Mouse (Mus musculus): ENCODE data around the gene Mfap3l. TPM values are rescaled to one million over a fixed set of nuclear protein-coding genes. Genes with fewer than 3 reads are reported as not detected.

Gene Mfap3l
- polyA plus RNA-seq, 1 experiment from 2014 or later = 1.4 TPM

DNA sequence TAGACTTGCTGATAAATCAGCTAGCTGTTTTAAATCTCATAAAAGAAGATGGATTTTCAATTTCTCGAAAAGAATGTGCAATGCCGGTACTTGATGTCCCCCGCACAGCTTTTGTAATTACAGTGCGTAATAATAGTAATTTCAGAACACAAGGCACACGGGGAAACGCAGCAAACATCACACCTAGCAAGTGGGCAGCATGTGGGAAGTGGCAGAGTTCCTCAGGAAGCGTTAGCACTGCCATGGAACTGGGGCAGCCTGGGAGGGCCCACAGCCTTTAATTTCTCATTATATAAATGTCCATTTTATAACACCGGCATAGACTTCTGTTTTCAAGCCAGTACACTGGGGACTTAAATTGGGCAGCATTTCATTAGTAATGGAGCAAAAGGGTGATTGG is 27.1 kb downstream of the Mfap3l start:
- Histone ChIP-seq H3K36me3 (ENCODE audit: control insufficient read depth, insufficient read depth, low read length) (no peaks in the 10 kb centered on the region), H3K27ac (ENCODE audit: low read depth, low read length) (no peak overlapping the region), H3K9ac (ENCODE audit: low read depth, low read length) (no peak overlapping the region), H3K4me3 (ENCODE audit: low read depth, low read length) (no peak overlapping the region), H3K27me3 (ENCODE audit: control insufficient read depth, insufficient read depth, low read length) (no peaks in the 10 kb centered on the region), H3K9me3 (replicated peaks; ENCODE audit: control insufficient read depth, low read length) (no peaks in the 10 kb centered on the region), H3K4me1 (ENCODE audit: control insufficient read depth, insufficient read depth, low read length) (no peaks in the 10 kb centered on the region), H3K4me2 (no peak overlapping the region)
- no peak for ATAC-seq (replicated peaks; ENCODE audit: insufficient number of reproducible peaks, low FRiP score, low TSS enrichment)
- WGBS (ENCODE audit: insufficient replicate concordance) = 84% methylated on average over 8 of the region's 8 CpGs

DNA sequence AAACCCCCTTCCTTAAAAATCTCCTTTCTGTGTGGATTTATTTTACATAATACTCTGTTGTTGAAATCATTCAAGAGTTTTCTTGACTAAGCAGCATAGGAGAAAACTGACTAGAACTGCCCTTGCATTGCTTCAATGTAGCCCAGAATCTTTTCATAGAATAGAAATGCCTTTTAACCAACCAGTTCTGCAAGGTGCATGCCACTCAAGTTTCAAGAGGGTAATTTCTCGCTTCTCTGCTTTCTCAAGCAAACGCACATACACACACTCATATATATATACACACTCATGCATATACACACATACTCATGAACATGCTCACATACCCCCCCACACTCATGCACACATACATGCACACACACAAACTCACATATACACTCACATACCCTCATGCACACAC is 28.6 kb downstream of the Mfap3l start:
- H3K36me3 ChIP-seq (ENCODE audit: control insufficient read depth, insufficient read depth, low read length) = no peaks in the 10 kb centered on the region
- 87% methylated on average over 2 of the region's 2 CpGs for WGBS (ENCODE audit: insufficient replicate concordance)
- no peaks in the 10 kb centered on the region for H3K27me3 ChIP-seq (ENCODE audit: control insufficient read depth, insufficient read depth, low read length)
- H3K4me1 ChIP-seq (ENCODE audit: control insufficient read depth, insufficient read depth, low read length) = no peaks in the 10 kb centered on the region
- no peak overlapping the region for H3K9ac ChIP-seq (ENCODE audit: low read depth, low read length)
- H3K27ac ChIP-seq (ENCODE audit: low read depth, low read length) = no peak overlapping the region
- H3K9me3 ChIP-seq (replicated peaks; ENCODE audit: control insufficient read depth, low read length) = no peaks in the 10 kb centered on the region
- no peak overlapping the region for H3K4me3 ChIP-seq (ENCODE audit: low read depth, low read length)
- no peak for ATAC-seq (replicated peaks; ENCODE audit: insufficient number of reproducible peaks, low FRiP score, low TSS enrichment)
- no peak overlapping the region for H3K4me2 ChIP-seq

GRCm38 (mm10) chr8:60663552-60663951 is 30.9 kb downstream of the Mfap3l start:
- no peak overlapping the region for H3K9ac ChIP-seq (ENCODE audit: low read depth, low read length)
- no peaks in the 10 kb centered on the region for H3K27me3 ChIP-seq (ENCODE audit: control insufficient read depth, insufficient read depth, low read length)
- no peak overlapping the region for H3K4me2 ChIP-seq
- H3K9me3 ChIP-seq (replicated peaks; ENCODE audit: control insufficient read depth, low read length) = no peaks in the 10 kb centered on the region
- H3K4me1 ChIP-seq (ENCODE audit: control insufficient read depth, insufficient read depth, low read length) = no peaks in the 10 kb centered on the region
- H3K36me3 ChIP-seq (ENCODE audit: control insufficient read depth, insufficient read depth, low read length) = no peaks in the 10 kb centered on the region
- no peak for ATAC-seq (replicated peaks; ENCODE audit: insufficient number of reproducible peaks, low FRiP score, low TSS enrichment)
- H3K4me3 ChIP-seq (ENCODE audit: low read depth, low read length) = no peak overlapping the region
- no peak overlapping the region for H3K27ac ChIP-seq (ENCODE audit: low read depth, low read length)
- WGBS (ENCODE audit: insufficient replicate concordance) = 42% methylated on average over 5 of the region's 5 CpGs

GRCm38 (mm10) chr8:60665821-60666220 is 33.2 kb downstream of the Mfap3l start:
- Histone ChIP-seq H3K4me1 (ENCODE audit: control insufficient read depth, insufficient read depth, low read length) (no peaks in the 10 kb centered on the region), H3K9me3 (replicated peaks; ENCODE audit: control insufficient read depth, low read length) (no peaks in the 10 kb centered on the region), H3K36me3 (ENCODE audit: control insufficient read depth, insufficient read depth, low read length) (no peaks in the 10 kb centered on the region), H3K4me3 (ENCODE audit: low read depth, low read length) (no peak overlapping the region), H3K4me2 (no peak overlapping the region), H3K9ac (ENCODE audit: low read depth, low read length) (no peak overlapping the region), H3K27me3 (ENCODE audit: control insufficient read depth, insufficient read depth, low read length) (no peaks in the 10 kb centered on the region), H3K27ac (ENCODE audit: low read depth, low read length) (no peak overlapping the region)
- no peak for ATAC-seq (replicated peaks; ENCODE audit: insufficient number of reproducible peaks, low FRiP score, low TSS enrichment)
- WGBS (ENCODE audit: insufficient replicate concordance) = 77% methylated on average over 4 of the region's 4 CpGs

- H3K4me1 ChIP-seq (ENCODE audit: control insufficient read depth, insufficient read depth, low read length) = no peaks in the 10 kb centered on the region
- H3K36me3 ChIP-seq (ENCODE audit: control insufficient read depth, insufficient read depth, low read length) = no peaks in the 10 kb centered on the region
- no peak overlapping the region for H3K9ac ChIP-seq (ENCODE audit: low read depth, low read length)
- H3K4me2 ChIP-seq = no peak overlapping the region
- ATAC-seq (replicated peaks; ENCODE audit: insufficient number of reproducible peaks, low FRiP score, low TSS enrichment) = no peak
- H3K4me3 ChIP-seq (ENCODE audit: low read depth, low read length) = no peak overlapping the region
- H3K9me3 ChIP-seq (replicated peaks; ENCODE audit: control insufficient read depth, low read length) = no peaks in the 10 kb centered on the region
- no peak overlapping the region for H3K27ac ChIP-seq (ENCODE audit: low read depth, low read length)
- WGBS (ENCODE audit: insufficient replicate concordance) = 72% methylated on average over 3 of the region's 3 CpGs
- no peaks in the 10 kb centered on the region for H3K27me3 ChIP-seq (ENCODE audit: control insufficient read depth, insufficient read depth, low read length)
These were observed 34.2 kb downstream of the Mfap3l start for GRCm38 (mm10) chr8:60666852-60667251.

DNA sequence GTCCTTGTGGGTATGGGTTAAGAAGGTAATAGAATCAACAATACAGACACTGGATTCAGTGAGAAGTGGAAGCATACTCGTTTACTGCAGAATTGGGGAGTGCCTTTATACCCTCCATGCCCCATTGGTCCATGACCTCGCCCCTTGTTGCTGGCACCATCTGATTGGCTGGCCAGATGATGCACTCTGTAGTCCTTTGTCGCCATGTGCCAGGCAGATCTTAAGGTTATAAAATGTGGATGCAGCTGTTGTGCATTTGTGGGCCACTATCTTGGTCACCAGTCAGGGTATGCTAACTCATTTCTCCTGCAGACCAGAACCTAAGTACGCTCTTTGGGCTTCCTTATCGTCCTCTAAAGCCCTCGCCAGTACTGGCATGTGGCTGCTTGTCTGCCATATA is 46.0 kb downstream of the Mfap3l start:
- Histone ChIP-seq H3K4me1 (ENCODE audit: control insufficient read depth, insufficient read depth, low read length) (no peaks in the 10 kb centered on the region), H3K36me3 (ENCODE audit: control insufficient read depth, insufficient read depth, low read length) (no peaks in the 10 kb centered on the region), H3K4me2 (no peak overlapping the region), H3K9me3 (replicated peaks; ENCODE audit: control insufficient read depth, low read length) (no peaks in the 10 kb centered on the region), H3K9ac (ENCODE audit: low read depth, low read length) (no peak overlapping the region), H3K4me3 (ENCODE audit: low read depth, low read length) (no peak overlapping the region), H3K27ac (ENCODE audit: low read depth, low read length) (no peak overlapping the region), H3K27me3 (ENCODE audit: control insufficient read depth, insufficient read depth, low read length) (no peaks in the 10 kb centered on the region)
- ATAC-seq (replicated peaks; ENCODE audit: insufficient number of reproducible peaks, low FRiP score, low TSS enrichment) = no peak
- WGBS (ENCODE audit: insufficient replicate concordance) = 79% methylated on average over 6 of the region's 6 CpGs

GRCm38 (mm10) chr8:60681811-60682210 is 49.2 kb downstream of the Mfap3l start:
- Histone ChIP-seq H3K27ac (ENCODE audit: low read depth, low read length) (no peak overlapping the region), H3K36me3 (ENCODE audit: control insufficient read depth, insufficient read depth, low read length) (no peaks in the 10 kb centered on the region), H3K9ac (ENCODE audit: low read depth, low read length) (no peak overlapping the region), H3K9me3 (replicated peaks; ENCODE audit: control insufficient read depth, low read length) (no peaks in the 10 kb centered on the region), H3K4me3 (ENCODE audit: low read depth, low read length) (no peak overlapping the region), H3K4me2 (no peak overlapping the region), H3K4me1 (ENCODE audit: control insufficient read depth, insufficient read depth, low read length) (no peaks in the 10 kb centered on the region), H3K27me3 (ENCODE audit: control insufficient read depth, insufficient read depth, low read length) (no peaks in the 10 kb centered on the region)
- no peak for ATAC-seq (replicated peaks; ENCODE audit: insufficient number of reproducible peaks, low FRiP score, low TSS enrichment)
- WGBS (ENCODE audit: insufficient replicate concordance) = 78% methylated on average over 4 of the region's 4 CpGs

GRCm38 (mm10) chr8:60682340-60682739 is 49.7 kb downstream of the Mfap3l start:
- no peak overlapping the region for H3K9ac ChIP-seq (ENCODE audit: low read depth, low read length)
- H3K9me3 ChIP-seq (replicated peaks; ENCODE audit: control insufficient read depth, low read length) = no peaks in the 10 kb centered on the region
- no peaks in the 10 kb centered on the region for H3K36me3 ChIP-seq (ENCODE audit: control insufficient read depth, insufficient read depth, low read length)
- H3K27me3 ChIP-seq (ENCODE audit: control insufficient read depth, insufficient read depth, low read length) = no peaks in the 10 kb centered on the region
- WGBS (ENCODE audit: insufficient replicate concordance) = 81% methylated on average over 2 of the region's 2 CpGs
- H3K27ac ChIP-seq (ENCODE audit: low read depth, low read length) = no peak overlapping the region
- H3K4me3 ChIP-seq (ENCODE audit: low read depth, low read length) = no peak overlapping the region
- H3K4me1 ChIP-seq (ENCODE audit: control insufficient read depth, insufficient read depth, low read length) = no peaks in the 10 kb centered on the region
- H3K4me2 ChIP-seq = no peak overlapping the region
- no peak for ATAC-seq (replicated peaks; ENCODE audit: insufficient number of reproducible peaks, low FRiP score, low TSS enrichment)

DNA sequence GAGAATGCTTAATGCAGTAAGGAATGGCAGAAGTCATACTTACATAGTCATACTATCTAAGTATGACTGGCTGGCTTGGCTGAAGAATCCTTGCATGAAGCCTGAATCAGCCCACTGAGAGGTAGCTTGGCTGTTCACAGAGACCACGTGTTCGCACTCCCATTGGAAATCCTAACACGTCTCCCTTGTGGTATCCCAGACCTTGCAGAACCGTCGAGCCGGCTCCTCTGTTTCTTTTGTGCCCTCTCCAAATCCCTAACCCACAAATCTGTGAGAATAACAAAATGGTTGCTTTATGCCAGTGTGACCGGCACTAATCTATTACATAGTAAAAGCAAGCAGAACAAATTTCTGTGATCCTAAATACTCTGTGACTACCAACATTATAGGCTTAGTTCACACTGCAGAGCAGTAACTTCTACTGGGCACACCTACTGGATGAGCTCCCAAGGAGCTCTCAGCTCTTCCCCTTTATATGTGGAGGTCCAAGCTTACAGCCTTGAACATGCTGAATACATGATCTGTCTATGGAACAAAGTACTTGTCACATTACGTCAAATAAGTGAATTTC is 79.0 kb downstream of the Mfap3l start:
- no peak overlapping the region for H3K27ac ChIP-seq (ENCODE audit: low read depth, low read length)
- H3K27me3 ChIP-seq (ENCODE audit: control insufficient read depth, insufficient read depth, low read length) = no peaks in the 10 kb centered on the region
- H3K9me3 ChIP-seq (replicated peaks; ENCODE audit: control insufficient read depth, low read length) = no peaks in the 10 kb centered on the region
- H3K4me1 ChIP-seq (ENCODE audit: control insufficient read depth, insufficient read depth, low read length) = no peaks in the 10 kb centered on the region
- no peak for ATAC-seq (replicated peaks; ENCODE audit: insufficient number of reproducible peaks, low FRiP score, low TSS enrichment)
- H3K36me3 ChIP-seq (ENCODE audit: control insufficient read depth, insufficient read depth, low read length) = no peaks in the 10 kb centered on the region
- H3K9ac ChIP-seq (ENCODE audit: low read depth, low read length) = no peak overlapping the region
- H3K4me3 ChIP-seq (ENCODE audit: low read depth, low read length) = no peak overlapping the region
- H3K4me2 ChIP-seq = no peak overlapping the region
- WGBS (ENCODE audit: insufficient replicate concordance) = 81% methylated on average over 8 of the region's 8 CpGs
